11 mouse cellular contexts compared by ENCODE assay signal in the genomic region with DNA sequence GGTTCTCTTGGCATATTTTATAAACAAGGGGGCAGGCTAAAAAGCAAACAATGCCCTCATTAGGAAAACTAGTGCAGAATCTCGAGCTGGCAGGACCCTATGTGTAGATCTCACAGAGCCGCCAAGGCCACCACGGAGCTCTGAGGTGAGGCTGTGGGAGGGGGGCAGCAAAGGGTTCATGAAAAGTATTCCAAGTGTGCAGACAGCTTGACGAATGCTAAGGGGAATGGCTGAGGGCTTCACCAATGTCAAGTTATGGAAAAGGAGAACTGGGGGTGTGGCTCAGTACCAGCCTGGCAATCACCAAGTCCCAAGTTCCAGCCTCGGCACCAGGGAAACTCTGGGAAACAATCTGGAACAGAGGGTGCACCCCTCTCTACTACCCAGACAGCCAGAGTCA. TPM values are rescaled to one million over a fixed set of nuclear protein-coding genes. Genes with fewer than 3 reads are reported as not detected.
DNase-seq lines count a peak whose midpoint lies in the region; ATAC-seq and TF ChIP-seq lines count a peak whose summit lies in the region.
"Had no signal": no experiment of that assay in that cellular context is flagged by ENCODE, and none has a peak within 500 bp of the region (broad histone marks: within the 10 kb centered on the region; RNA-seq: fewer than 3 reads in every experiment).

No protein-coding gene starts in this region.

- TF ChIP-seq POLR2A in brain, embryonic 14.5 days (IDR thresholded peaks at IDR 0.05; ENCODE audit: borderline replicate concordance, extremely low read depth, insufficient read depth, insufficient read length, poor library complexity, severe bottlenecking): no peak

- WGBS in limb, embryonic 12.5 days: 67% methylated on average over 5 of the region's 5 CpGs
- WGBS in limb, embryonic 10.5 days: 76% methylated on average over 5 of the region's 5 CpGs
- WGBS in hindbrain, postnatal 0 days: 19% methylated on average over 5 of the region's 5 CpGs

- H3K27ac ChIP-seq in gastrocnemius, adult 2 months: peak overlapping the region; percentile 68
- peak overlapping the region; percentile 2; the same call in 1 of the 2 replicates for H3K27ac ChIP-seq in limb, embryonic 12.5 days
- H3K27ac ChIP-seq in limb, embryonic 10.5 days: no peak overlapping the region
- peak overlapping the region; percentile 72; the same call in 1 of the 2 replicates for H3K27ac ChIP-seq in hindbrain, postnatal 0 days

- H3K4me3 ChIP-seq in gastrocnemius, adult 2 months: no peak overlapping the region
- no peak overlapping the region for H3K4me3 ChIP-seq in limb, embryonic 12.5 days (replicated peaks)
- H3K4me3 ChIP-seq in limb, embryonic 10.5 days: no peak overlapping the region
- H3K4me3 ChIP-seq in hindbrain, postnatal 0 days (ENCODE audit: low read length): no peak overlapping the region
- H3K4me3 ChIP-seq: erythroblast, embryonic 14.5 days had no signal

- H3K9me3 ChIP-seq in limb, embryonic 12.5 days: no peaks in the 10 kb centered on the region
- H3K9me3 ChIP-seq in limb, embryonic 10.5 days (replicated peaks): no peaks in the 10 kb centered on the region
- no peaks in the 10 kb centered on the region for H3K9me3 ChIP-seq in hindbrain, postnatal 0 days (ENCODE audit: low read length)

- no peak for ATAC-seq in limb, embryonic 12.5 days (ENCODE audit: insufficient number of reproducible peaks, insufficient read depth, low FRiP score, low TSS enrichment, low read depth)
- ATAC-seq in hindbrain, postnatal 0 days: peak; percentile 48
- ATAC-seq in megakaryocyte, adult 5-6 weeks (ENCODE audit: poor library complexity, severe bottlenecking): no peak
- ATAC-seq: Patski had no signal

- H3K27me3 ChIP-seq in limb, embryonic 12.5 days: no peaks in the 10 kb centered on the region
- H3K27me3 ChIP-seq in limb, embryonic 10.5 days (ENCODE audit: low read depth, poor library complexity, severe bottlenecking): no peaks in the 10 kb centered on the region
- H3K27me3 ChIP-seq in hindbrain, postnatal 0 days (ENCODE audit: insufficient read depth, low read length): no peaks in the 10 kb centered on the region
- H3K27me3 ChIP-seq: Patski had no signal

- H3K9ac ChIP-seq in limb, embryonic 12.5 days (replicated peaks): no peak overlapping the region
- H3K9ac ChIP-seq in hindbrain, postnatal 0 days (replicated peaks; ENCODE audit: low read length): no peak overlapping the region

- TF ChIP-seq CTCF in gastrocnemius, adult 2 months (IDR thresholded peaks at IDR 0.05): no peak
- TF ChIP-seq CTCF in brain, embryonic 14.5 days (IDR thresholded peaks at IDR 0.05; ENCODE audit: borderline replicate concordance, extremely low read depth, insufficient read depth, insufficient read length): no peak
- TF ChIP-seq CTCF in hindbrain, postnatal 0 days (IDR thresholded peaks at IDR 0.05; ENCODE audit: low read depth): no peak

- intact Hi-C loops in gastrocnemius, adult 2 months (cut with DNase I): no loop called here
- intact Hi-C loops in gastrocnemius, postnatal 14 days (cut with DNase I; ENCODE audit: low total_unique reads): no loop called here

- H3K4me1 ChIP-seq in limb, embryonic 12.5 days (replicated peaks): peaks cover 62% of the 10 kb centered on the region
- peaks cover 56% of the 10 kb centered on the region for H3K4me1 ChIP-seq in limb, embryonic 10.5 days
- H3K4me1 ChIP-seq in hindbrain, postnatal 0 days (ENCODE audit: insufficient read depth, low read length): peaks cover 6% of the 10 kb centered on the region

- H3K4me2 ChIP-seq in limb, embryonic 12.5 days: no peak overlapping the region
- H3K4me2 ChIP-seq in hindbrain, postnatal 0 days (ENCODE audit: low read depth, low read length): no peak overlapping the region

- peaks cover 63% of the 10 kb centered on the region for H3K36me3 ChIP-seq in limb, embryonic 12.5 days
- peaks cover 83% of the 10 kb centered on the region for H3K36me3 ChIP-seq in limb, embryonic 10.5 days
- H3K36me3 ChIP-seq in hindbrain, postnatal 0 days (ENCODE audit: insufficient read depth, low read length): no peaks in the 10 kb centered on the region

- no peak for DNase-seq in gastrocnemius, adult 2 months
- no peak for DNase-seq in gastrocnemius, postnatal 14 days
- no peak for DNase-seq in limb, embryonic 10.5 days (ENCODE audit: low spot score)
- DNase-seq in brain, embryonic 14.5 days (ENCODE audit: low read depth): peak; percentile 56
- DNase-seq in hindbrain, postnatal 0 days (ENCODE audit: low spot score): peak; percentile 59
- no peak for DNase-seq in T-cell, adult 2 months (ENCODE audit: low spot score)
- DNase-seq: adrenal gland, postnatal 36 days had no signal

RNA-seq across cellular contexts. Expression of gene Ptch1, which starts 24.2 kb away (rescaled TPM):
- total RNA-seq in gastrocnemius, adult 2 months (2021): 10 to 100 TPM in 1 of 2 experiments, 1 to 10 TPM in 1; 8.0 to 13.0 TPM
- 10 to 100 TPM; 10.3 to 15.2 TPM for total RNA-seq in gastrocnemius, postnatal 14 days (2021)
- 21.6 and 23.0 TPM in 2 replicates for polyA plus RNA-seq in limb, embryonic 12.5 days (2016; fragmentation: Nextera tagmentation; extraction: Ambion mirVana)
- polyA plus RNA-seq in limb, embryonic 10.5 days (2016; fragmentation: Nextera tagmentation; extraction: Ambion mirVana): 18.2 and 19.0 TPM in 2 replicates
- 23.3 and 37.6 TPM in 2 replicates for polyA plus RNA-seq in brain, embryonic 14.5 days (2012; rRNA removed)
- total RNA-seq in hindbrain, postnatal 0 days (2014; rRNA removed): 39.0 and 58.4 TPM in 2 replicates
- 9.6 and 10.4 TPM in 2 replicates for polyA plus RNA-seq in hindbrain, postnatal 0 days (2015; fragmentation: Nextera tagmentation; extraction: Ambion mirVana)
- 3.1 and 3.6 TPM in 2 replicates for total RNA-seq in megakaryocyte, adult 5-6 weeks (2015)
- 2.3 and 2.5 TPM in 2 replicates for total RNA-seq in megakaryocyte, adult 5-6 weeks (2017)

RNA-seq across cellular contexts. Expression of gene Fancc, which starts 52.1 kb away (rescaled TPM):
- total RNA-seq in gastrocnemius, adult 2 months (2021): 1 to 10 TPM; 2.3 to 2.6 TPM
- total RNA-seq in gastrocnemius, postnatal 14 days (2021): 1 to 10 TPM; 3.3 to 3.7 TPM
- polyA plus RNA-seq in limb, embryonic 12.5 days (2016; fragmentation: Nextera tagmentation; extraction: Ambion mirVana): 24.3 and 28.5 TPM in 2 replicates
- 27.0 and 29.2 TPM in 2 replicates for polyA plus RNA-seq in limb, embryonic 10.5 days (2016; fragmentation: Nextera tagmentation; extraction: Ambion mirVana)
- 12.7 and 16.1 TPM in 2 replicates for polyA plus RNA-seq in brain, embryonic 14.5 days (2012; rRNA removed)
- total RNA-seq in hindbrain, postnatal 0 days (2014; rRNA removed): 17.7 and 25.9 TPM in 2 replicates
- polyA plus RNA-seq in hindbrain, postnatal 0 days (2015; fragmentation: Nextera tagmentation; extraction: Ambion mirVana): 11.4 and 11.9 TPM in 2 replicates
- 5.9 and 9.6 TPM in 2 replicates for total RNA-seq in megakaryocyte, adult 5-6 weeks (2015)
- 6.5 and 9.8 TPM in 2 replicates for total RNA-seq in megakaryocyte, adult 5-6 weeks (2017)

Comparison
In these comparisons a context has a peak if more than half of its experiments do, and no peak if none do; other contexts are left out.
1. DNase-seq: peak in brain, embryonic 14.5 days (single experiment) and hindbrain, postnatal 0 days (single experiment); none in gastrocnemius, adult 2 months (single experiment), gastrocnemius, postnatal 14 days (single experiment), limb, embryonic 10.5 days (single experiment) and T-cell, adult 2 months (single experiment).